Mouse (Mus musculus): ENCODE data around the gene Zfyve28. TPM values are rescaled to one million over a fixed set of nuclear protein-coding genes. Genes with fewer than 3 reads are reported as not detected.

The Zfyve28 gene
- total and polyA plus RNA-seq, 2 experiments from 2014 or later = 3.0 to 10.0 TPM

DNA sequence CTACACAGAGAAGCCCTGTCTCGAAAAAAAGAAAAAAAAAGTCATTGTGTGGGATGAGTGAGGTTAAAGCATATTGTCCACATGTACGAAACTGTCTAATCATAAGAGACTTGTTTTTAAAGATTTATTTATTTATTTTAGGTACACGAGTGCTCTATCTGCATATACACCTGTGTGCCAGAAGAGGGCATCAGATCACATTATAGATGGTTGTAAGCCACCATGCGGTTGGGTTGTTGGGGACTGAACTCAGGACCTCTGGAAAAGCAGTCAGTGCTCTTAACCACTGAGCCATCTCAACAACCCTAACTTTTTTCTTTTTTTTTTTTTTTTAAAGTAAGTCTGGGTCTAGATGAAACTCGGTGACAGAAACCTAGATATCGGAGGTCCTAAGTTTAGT lies 5.1 kb upstream of the Zfyve28 start:
- Histone ChIP-seq H3K4me1 (ENCODE audit: insufficient read depth, low read length) (no peaks in the 10 kb centered on the region), H3K27ac (ENCODE audit: low read depth, low read length) (no peak overlapping the region), H3K4me3 (ENCODE audit: low read depth, low read length) (no peak overlapping the region), H3K4me2 (ENCODE audit: low read depth, low read length, poor library complexity, severe bottlenecking) (no peak overlapping the region), H3K9ac (replicated peaks; ENCODE audit: low read length, poor library complexity, severe bottlenecking) (no peak overlapping the region), H3K27me3 (ENCODE audit: insufficient read depth, low read length) (no peaks in the 10 kb centered on the region), H3K36me3 (ENCODE audit: insufficient read depth, low read length) (no peaks in the 10 kb centered on the region), H3K9me3 (ENCODE audit: low read length) (no peaks in the 10 kb centered on the region)
- WGBS = 81% methylated on average over 6 of the region's 6 CpGs
- ATAC-seq (ENCODE audit: low FRiP score) (no peak), DNase-seq (ENCODE audit: low spot score) (no peak)
- peak; percentile 36; the same call in 1 of the 2 replicates for TF ChIP-seq CTCF (IDR thresholded peaks at IDR 0.05)

DNA sequence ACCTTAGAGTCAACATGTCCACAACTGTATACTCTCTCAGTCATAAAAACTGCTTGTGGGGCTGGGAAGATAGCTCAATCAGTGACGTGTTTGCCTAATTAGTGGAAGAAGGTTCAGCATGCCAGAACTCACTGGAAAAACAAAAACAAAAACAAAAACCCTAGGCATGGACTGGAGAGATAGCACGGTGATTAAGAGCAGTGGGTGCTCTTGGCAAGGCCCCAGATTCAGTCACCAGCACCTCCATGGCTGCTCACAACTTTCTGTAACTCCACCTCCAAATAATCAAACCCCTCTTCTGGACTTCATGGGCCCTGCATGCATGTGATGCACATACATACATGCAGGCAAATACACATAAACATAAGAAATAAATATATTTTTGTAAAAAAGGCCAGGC lies 1.0 kb upstream of the Zfyve28 start:
- Histone ChIP-seq H3K36me3 (ENCODE audit: insufficient read depth, low read length) (no peaks in the 10 kb centered on the region), H3K4me3 (ENCODE audit: low read depth, low read length) (peak overlapping the region; percentile 10; the same call in 1 of the 2 replicates), H3K9me3 (ENCODE audit: low read length) (no peaks in the 10 kb centered on the region), H3K4me2 (ENCODE audit: low read depth, low read length, poor library complexity, severe bottlenecking) (peak overlapping the region; percentile 74; the same call in 1 of the 2 replicates), H3K4me1 (ENCODE audit: insufficient read depth, low read length) (0 out of 2 replicates have a peak, but pooled peaks cover 4% of the 10 kb centered on the region), H3K27me3 (ENCODE audit: insufficient read depth, low read length) (peaks cover 6% of the 10 kb centered on the region; the same call in 1 of the 2 replicates), H3K27ac (ENCODE audit: low read depth, low read length) (no peak overlapping the region), H3K9ac (replicated peaks; ENCODE audit: low read length, poor library complexity, severe bottlenecking) (no peak overlapping the region)
- TF ChIP-seq CTCF (IDR thresholded peaks at IDR 0.05) = no peak
- DNase-seq (ENCODE audit: low spot score) = no peak
- ATAC-seq (ENCODE audit: low FRiP score) = no peak
- WGBS = 69% methylated on average over 2 of the region's 2 CpGs

DNA sequence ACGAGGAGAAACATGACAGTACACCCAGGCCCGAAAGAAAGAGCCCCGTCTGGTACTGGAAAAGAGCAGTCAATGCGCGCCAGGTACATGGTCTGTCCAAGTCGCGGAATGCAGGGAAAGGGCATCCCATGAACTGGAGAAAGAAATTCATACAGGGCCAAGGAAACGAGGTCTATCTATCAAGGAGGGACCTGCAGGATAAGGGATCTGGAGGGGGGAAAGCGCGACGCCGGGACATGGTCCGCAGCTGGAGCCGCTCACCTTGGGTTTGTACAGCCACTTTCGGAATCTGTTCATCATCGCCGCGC lies 457 bp downstream of the Zfyve28 start:
- peak overlapping the region; percentile 62 for H3K9ac ChIP-seq (replicated peaks; ENCODE audit: low read length, poor library complexity, severe bottlenecking)
- peak overlapping the region; percentile 48 for H3K4me3 ChIP-seq (ENCODE audit: low read depth, low read length)
- peaks cover 6% of the 10 kb centered on the region; the same call in 1 of the 2 replicates for H3K27me3 ChIP-seq (ENCODE audit: insufficient read depth, low read length)
- H3K4me2 ChIP-seq (ENCODE audit: low read depth, low read length, poor library complexity, severe bottlenecking) = peak overlapping the region; percentile 74
- H3K36me3 ChIP-seq (ENCODE audit: insufficient read depth, low read length) = no peaks in the 10 kb centered on the region
- DNase-seq (ENCODE audit: low spot score) = no peak
- 2% methylated on average over 18 of the region's 18 CpGs for WGBS
- TF ChIP-seq CTCF (IDR thresholded peaks at IDR 0.05) = no peak
- H3K27ac ChIP-seq (ENCODE audit: low read depth, low read length) = 0 out of 2 replicates have a peak overlapping the region, but pooled peaks have one; percentile 47
- ATAC-seq (ENCODE audit: low FRiP score) = no peak
- no peaks in the 10 kb centered on the region for H3K9me3 ChIP-seq (ENCODE audit: low read length)
- 0 out of 2 replicates have a peak, but pooled peaks cover 4% of the 10 kb centered on the region for H3K4me1 ChIP-seq (ENCODE audit: insufficient read depth, low read length)

GRCm38 (mm10) chr5:34287001-34287837 lies 1.0 kb downstream of the Zfyve28 start:
- Histone ChIP-seq H3K4me1 (ENCODE audit: insufficient read depth, low read length) (0 out of 2 replicates have a peak, but pooled peaks cover 4% of the 10 kb centered on the region), H3K9me3 (ENCODE audit: low read length) (no peaks in the 10 kb centered on the region), H3K27me3 (ENCODE audit: insufficient read depth, low read length) (peaks cover 6% of the 10 kb centered on the region; the same call in 1 of the 2 replicates), H3K4me2 (ENCODE audit: low read depth, low read length, poor library complexity, severe bottlenecking) (peak overlapping the region; percentile 74), H3K9ac (replicated peaks; ENCODE audit: low read length, poor library complexity, severe bottlenecking) (peak overlapping the region; percentile 54), H3K36me3 (ENCODE audit: insufficient read depth, low read length) (no peaks in the 10 kb centered on the region), H3K27ac (ENCODE audit: low read depth, low read length) (no peak overlapping the region), H3K4me3 (ENCODE audit: low read depth, low read length) (peak overlapping the region; percentile 48)
- no peak for TF ChIP-seq CTCF (IDR thresholded peaks at IDR 0.05)
- DNase-seq (ENCODE audit: low spot score) (no peak), ATAC-seq (ENCODE audit: low FRiP score) (no peak)
- under 1% methylated on average over 54 of the region's 54 CpGs for WGBS

- DNase-seq (ENCODE audit: low spot score) (no peak), ATAC-seq (ENCODE audit: low FRiP score) (no peak)
- Histone ChIP-seq H3K27ac (ENCODE audit: low read depth, low read length) (no peak overlapping the region), H3K27me3 (ENCODE audit: insufficient read depth, low read length) (peaks cover 6% of the 10 kb centered on the region; the same call in 1 of the 2 replicates), H3K9ac (replicated peaks; ENCODE audit: low read length, poor library complexity, severe bottlenecking) (peak overlapping the region; percentile 54; the same call in 1 of the 2 replicates), H3K36me3 (ENCODE audit: insufficient read depth, low read length) (no peaks in the 10 kb centered on the region), H3K4me1 (ENCODE audit: insufficient read depth, low read length) (0 out of 2 replicates have a peak, but pooled peaks cover 4% of the 10 kb centered on the region), H3K4me2 (ENCODE audit: low read depth, low read length, poor library complexity, severe bottlenecking) (peak overlapping the region; percentile 74), H3K9me3 (ENCODE audit: low read length) (no peaks in the 10 kb centered on the region), H3K4me3 (ENCODE audit: low read depth, low read length) (peak overlapping the region; percentile 48)
- no peak for TF ChIP-seq CTCF (IDR thresholded peaks at IDR 0.05)
- WGBS = 4% methylated on average over 11 of the region's 11 CpGs
These were observed 1.7 kb downstream of the Zfyve28 start for GRCm38 (mm10) chr5:34286516-34286915.

DNA sequence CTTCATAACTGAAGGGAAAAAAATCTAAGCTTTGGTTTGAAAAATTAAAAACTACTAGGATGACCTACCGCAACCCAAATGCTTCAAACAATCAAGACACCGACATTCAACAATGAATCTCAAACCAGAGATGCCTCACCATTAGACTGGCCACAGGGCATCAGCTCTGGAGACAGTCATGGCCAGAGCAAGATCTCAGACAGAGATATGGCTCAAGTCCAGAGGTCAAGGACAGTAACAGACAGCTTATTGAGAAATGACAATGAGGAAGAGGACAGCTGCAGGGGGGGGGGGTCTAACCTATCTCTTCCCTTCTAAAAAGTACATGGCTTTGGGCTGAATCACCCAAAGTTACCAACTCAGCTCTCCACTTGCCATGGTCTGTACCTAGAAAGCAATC lies 3.0 kb downstream of the Zfyve28 start:
- DNase-seq (ENCODE audit: low spot score) (no peak), ATAC-seq (ENCODE audit: low FRiP score) (no peak)
- Histone ChIP-seq H3K4me1 (ENCODE audit: insufficient read depth, low read length) (0 out of 2 replicates have a peak, but pooled peaks cover 4% of the 10 kb centered on the region), H3K27me3 (ENCODE audit: insufficient read depth, low read length) (peaks cover 6% of the 10 kb centered on the region; the same call in 1 of the 2 replicates), H3K27ac (ENCODE audit: low read depth, low read length) (no peak overlapping the region), H3K4me2 (ENCODE audit: low read depth, low read length, poor library complexity, severe bottlenecking) (no peak overlapping the region), H3K36me3 (ENCODE audit: insufficient read depth, low read length) (no peaks in the 10 kb centered on the region), H3K9ac (replicated peaks; ENCODE audit: low read length, poor library complexity, severe bottlenecking) (no peak overlapping the region), H3K4me3 (ENCODE audit: low read depth, low read length) (no peak overlapping the region), H3K9me3 (ENCODE audit: low read length) (no peaks in the 10 kb centered on the region)
- TF ChIP-seq CTCF (IDR thresholded peaks at IDR 0.05) = no peak
- 88% methylated on average over 2 of the region's 2 CpGs for WGBS

Data from midbrain, postnatal 0 days (tissue).